Mouse (Mus musculus) forebrain, embryonic 15.5 days (tissue): ENCODE results near the gene Antxr2. TPM values are rescaled to one million over a fixed set of nuclear protein-coding genes. Genes with fewer than 3 reads are reported as not detected.
A peak's percentile ranks its signal among the peaks of the same experiment; 100 is the strongest.

Experiments
- ATAC-seq: fragments of 200-750 bp; cut with Nextera tagmentation; replicated peaks from 2 replicates; pipeline ENCODE4 v1.8.0; 2017; ENCODE audit warnings: mild to moderate bottlenecking, moderate TSS enrichment, moderate library complexity
- H3K27ac ChIP-seq: fragments of 300-500 bp; sonication (generic); replicated peaks from 2 replicates; pipeline ENCODE4 v1.5.1; 2015; ENCODE audit warnings: mild to moderate bottlenecking, inconsistent platforms
- H3K27me3 ChIP-seq: fragments of 300-500 bp; sonication (generic); 2 replicates; pipeline ENCODE4 v1.6.1; 2015; ENCODE audit warnings: inconsistent platforms
- H3K36me3 ChIP-seq: fragments of 300-500 bp; sonication (generic); 2 replicates; pipeline ENCODE4 v1.6.1; 2015; ENCODE audit warnings: mild to moderate bottlenecking, inconsistent platforms
- H3K4me1 ChIP-seq: fragments of 300-500 bp; sonication (generic); 2 replicates; pipeline ENCODE4 v1.6.1; 2015; ENCODE audit warnings: inconsistent platforms
- H3K4me2 ChIP-seq: fragments of 300-500 bp; sonication (generic); replicated peaks from 2 replicates; pipeline ENCODE4 v1.6.1; 2015; ENCODE audit warnings: mild to moderate bottlenecking, inconsistent platforms
- H3K4me3 ChIP-seq: fragments of 300-500 bp; sonication (generic); 2 replicates; pipeline ENCODE4 v1.5.1; 2015; ENCODE audit warnings: mild to moderate bottlenecking, inconsistent platforms
- H3K9ac ChIP-seq: fragments of 300-500 bp; sonication (generic); replicated peaks from 2 replicates; pipeline ENCODE4 v1.6.1; 2015; ENCODE audit warnings: mild to moderate bottlenecking, inconsistent platforms
- H3K9me3 ChIP-seq: fragments of 300-500 bp; sonication (generic); 2 replicates; pipeline ENCODE4 v1.6.1; 2016; ENCODE audit warnings: inconsistent platforms
- WGBS: fragments of 180-500 bp; shearing (Covaris S2); methylation state at CpG from one replicate; pipeline ENCODE4 v1.1.7; 2015; ENCODE audit warnings: mixed read lengths; 5-methylcytosine and 5-hydroxymethylcytosine counted together
- polyA plus RNA-seq: library from polyadenylated mRNA; unstranded; fragments of >200 nt; fragmentation: Nextera tagmentation; extraction: Ambion mirVana; gene quantifications from 2 replicates; pipeline ENCODE4 v1.2.1, GENCODE M21; 2015

Gene Antxr2
- polyA plus RNA-seq, 1 experiment from 2014 or later, result 4.1 TPM

DNA sequence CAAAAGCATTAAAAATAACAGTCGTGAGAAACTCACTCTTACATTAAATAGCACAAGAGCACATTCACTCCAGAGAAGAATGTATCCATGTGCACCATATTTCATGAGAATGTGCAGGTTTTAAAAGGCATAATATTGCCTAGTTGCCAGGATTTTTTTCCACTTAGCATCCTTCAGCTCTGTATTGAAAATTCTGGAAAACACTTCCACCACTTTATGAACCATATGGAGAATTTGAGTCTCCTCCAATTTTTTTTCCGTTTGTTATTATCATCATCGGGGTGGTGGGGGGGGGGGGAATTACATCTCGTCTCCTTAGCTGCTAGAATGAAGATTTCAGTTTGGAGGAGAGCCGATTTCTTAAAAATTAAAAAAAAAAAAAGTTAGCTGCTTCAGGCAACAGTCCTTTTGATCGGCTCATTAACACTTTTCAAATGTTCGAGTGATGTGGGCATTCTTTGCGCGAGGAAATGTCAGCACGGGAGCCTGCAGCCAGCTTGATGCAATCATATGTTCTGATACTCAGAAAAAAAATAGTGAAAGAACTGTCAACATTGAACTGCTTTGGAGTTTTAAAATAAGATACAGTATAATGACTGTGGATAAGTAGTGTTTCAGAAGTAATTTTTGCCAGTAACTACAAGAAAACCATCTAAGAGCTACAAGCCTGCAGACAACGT, 77.5 kb downstream of the Antxr2 start:
- Histone ChIP-seq H3K4me3 (no peak overlapping the region), H3K4me2 (no peak overlapping the region), H3K9me3 (no peaks in the 10 kb centered on the region), H3K9ac (no peak overlapping the region), H3K27ac (peak overlapping the region; percentile 72), H3K36me3 (no peaks in the 10 kb centered on the region), H3K27me3 (no peaks in the 10 kb centered on the region), H3K4me1 (peaks cover 5% of the 10 kb centered on the region; the same call in 1 of the 2 replicates)
- ATAC-seq, result peak; percentile 86
- 49% methylated on average over 11 of the region's 11 CpGs for WGBS

DNA sequence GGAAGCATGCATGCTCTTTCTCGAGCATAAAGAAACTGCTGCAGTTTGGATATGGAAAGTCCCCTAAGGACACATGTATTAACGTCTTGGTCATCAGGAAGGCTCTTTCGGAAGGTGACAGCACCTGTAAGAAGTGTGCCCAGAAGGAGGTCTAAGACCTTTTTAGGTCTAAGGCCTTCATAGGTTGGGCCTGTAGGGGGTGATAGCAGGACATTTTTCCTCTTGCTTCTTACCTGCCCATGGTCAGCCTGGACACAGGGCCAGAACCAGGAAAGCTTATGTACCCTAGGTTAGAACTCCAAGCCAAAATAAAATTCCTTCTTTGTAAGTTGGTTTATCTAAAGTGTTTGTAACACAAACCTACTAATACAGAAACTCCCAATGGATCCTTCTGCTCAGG, 83.6 kb downstream of the Antxr2 start:
- Histone ChIP-seq H3K4me3 (no peak overlapping the region), H3K9me3 (no peaks in the 10 kb centered on the region), H3K4me2 (no peak overlapping the region), H3K27me3 (no peaks in the 10 kb centered on the region), H3K36me3 (no peaks in the 10 kb centered on the region), H3K9ac (no peak overlapping the region), H3K27ac (no peak overlapping the region), H3K4me1 (no peaks in the 10 kb centered on the region)
- no peak for ATAC-seq
- 81% methylated on average over 3 of the region's 3 CpGs for WGBS

DNA sequence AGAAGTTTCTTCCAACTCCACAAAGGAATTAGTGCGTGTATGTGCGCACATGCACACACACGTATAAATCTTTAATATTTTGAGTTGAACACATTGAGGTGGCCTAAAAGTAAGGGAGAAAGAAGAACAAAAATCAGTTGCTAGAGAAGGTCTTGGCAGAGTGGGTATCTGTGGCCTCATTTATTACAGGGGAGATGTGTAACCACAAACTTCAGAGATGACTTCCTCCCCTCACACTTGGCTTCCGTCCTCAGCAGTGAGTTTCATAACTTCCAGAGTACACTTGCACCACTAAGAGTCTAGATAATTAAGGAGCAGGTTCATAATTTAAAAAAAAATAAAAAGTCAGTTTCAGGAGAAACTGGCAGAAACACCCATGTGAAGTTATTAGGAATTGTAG, 84.6 kb downstream of the Antxr2 start:
- 95% methylated on average over 4 of the region's 4 CpGs for WGBS
- no peaks in the 10 kb centered on the region for H3K36me3 ChIP-seq
- no peaks in the 10 kb centered on the region for H3K27me3 ChIP-seq
- H3K4me1 ChIP-seq, result no peaks in the 10 kb centered on the region
- H3K9ac ChIP-seq, result no peak overlapping the region
- H3K27ac ChIP-seq, result no peak overlapping the region
- ATAC-seq, result no peak
- H3K9me3 ChIP-seq, result no peaks in the 10 kb centered on the region
- no peak overlapping the region for H3K4me3 ChIP-seq
- no peak overlapping the region for H3K4me2 ChIP-seq

DNA sequence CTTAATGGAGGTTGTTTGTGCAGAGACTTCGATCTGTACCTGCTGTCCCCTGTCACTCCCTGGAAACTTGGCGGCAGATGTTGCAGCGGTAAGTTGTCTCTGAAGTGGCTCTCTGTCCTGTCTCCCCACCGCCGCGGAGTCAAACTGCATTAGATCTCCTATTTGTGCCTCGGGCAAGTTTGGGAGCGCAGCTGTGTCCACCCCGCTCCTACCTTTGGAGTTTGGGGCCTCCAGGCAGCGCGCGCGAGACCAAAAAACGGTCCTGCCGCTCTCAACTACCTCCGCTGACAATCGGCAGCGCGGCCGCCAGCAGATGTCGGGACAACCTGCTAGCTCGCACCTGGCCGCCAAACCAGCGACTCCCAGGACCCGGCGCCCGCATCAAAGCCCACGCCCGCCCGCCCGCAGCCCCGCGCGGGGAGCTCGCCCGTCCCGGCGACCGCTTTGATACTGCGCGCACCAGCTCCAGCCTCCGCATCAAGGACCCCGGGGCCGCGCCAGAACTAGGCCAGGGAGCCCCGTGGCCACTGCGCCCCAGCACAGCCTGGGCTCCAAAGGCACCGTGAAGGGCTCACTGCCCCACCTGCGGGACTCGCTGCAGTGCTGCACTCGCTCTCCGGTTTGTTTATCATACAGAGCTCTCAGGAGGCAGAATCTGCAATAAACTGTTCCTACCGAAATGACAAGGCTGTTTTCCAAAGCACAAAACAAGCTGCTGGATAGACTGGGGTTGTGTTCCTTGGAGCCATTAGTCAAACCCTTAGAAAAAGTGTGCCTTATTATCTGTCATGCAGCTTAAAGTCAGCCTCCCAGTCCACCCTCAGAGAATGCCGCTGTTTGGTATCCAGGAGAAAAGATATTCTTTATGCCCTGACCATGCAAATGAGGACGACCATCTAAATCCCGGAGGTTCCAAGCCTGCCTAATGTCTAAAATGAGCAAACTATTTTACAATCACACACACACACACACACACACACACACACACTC, 95.4 kb downstream of the Antxr2 start:
- H3K9me3 ChIP-seq, result no peaks in the 10 kb centered on the region
- H3K9ac ChIP-seq, result peak overlapping the region; percentile 61
- peaks cover 10% of the 10 kb centered on the region; the same call in 1 of the 2 replicates for H3K4me1 ChIP-seq
- H3K4me2 ChIP-seq, result peak overlapping the region; percentile 95
- peak; percentile 91 for ATAC-seq
- H3K27me3 ChIP-seq, result no peaks in the 10 kb centered on the region
- H3K4me3 ChIP-seq, result peak overlapping the region; percentile 57
- no peak overlapping the region for H3K27ac ChIP-seq
- 2% methylated on average over 56 of the region's 56 CpGs for WGBS
- no peaks in the 10 kb centered on the region for H3K36me3 ChIP-seq

DNA sequence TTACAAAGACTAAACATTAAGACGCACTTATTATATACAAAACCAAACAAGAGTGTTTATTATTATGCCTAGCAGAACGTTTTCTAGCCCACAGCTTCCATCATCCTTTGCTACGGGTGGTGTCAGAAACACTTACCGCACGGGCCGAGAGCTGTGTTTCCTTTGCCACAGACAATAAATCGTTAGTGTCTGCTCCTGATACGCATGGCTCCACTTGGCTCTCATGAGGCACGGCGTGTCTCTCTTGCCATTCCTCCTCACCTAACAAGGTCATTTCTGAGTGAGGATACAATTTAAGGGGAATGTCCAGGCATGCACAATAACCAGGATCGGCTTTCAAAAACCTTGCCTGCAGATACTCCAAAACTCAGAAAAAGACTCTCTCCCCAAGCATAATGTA, 113.2 kb downstream of the Antxr2 start:
- H3K36me3 ChIP-seq, result no peaks in the 10 kb centered on the region
- H3K27ac ChIP-seq, result no peak overlapping the region
- H3K4me2 ChIP-seq, result no peak overlapping the region
- H3K9ac ChIP-seq, result no peak overlapping the region
- no peaks in the 10 kb centered on the region for H3K27me3 ChIP-seq
- H3K9me3 ChIP-seq, result no peaks in the 10 kb centered on the region
- no peaks in the 10 kb centered on the region for H3K4me1 ChIP-seq
- ATAC-seq, result no peak
- no peak overlapping the region for H3K4me3 ChIP-seq
- 55% methylated on average over 11 of the region's 11 CpGs for WGBS

DNA sequence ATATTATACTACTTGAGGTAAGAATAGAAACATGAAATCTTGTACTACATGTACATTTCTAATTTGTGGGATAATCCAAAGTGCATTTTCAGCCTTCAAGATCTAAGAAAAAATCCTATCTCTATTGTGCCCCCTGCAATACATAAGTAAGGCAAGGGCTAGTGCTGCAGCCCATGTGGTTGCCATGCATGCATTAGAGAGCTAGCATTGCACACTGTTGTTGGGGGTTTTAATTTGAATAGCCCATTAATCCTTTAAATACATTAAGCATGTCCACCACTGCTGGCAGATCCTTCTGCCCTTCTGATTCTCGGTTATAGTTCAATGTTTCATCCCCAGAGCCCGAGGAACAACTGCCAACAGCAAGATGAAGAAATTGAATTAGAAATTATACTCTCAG, 116.0 kb downstream of the Antxr2 start:
- Histone ChIP-seq H3K9me3 (no peaks in the 10 kb centered on the region), H3K27ac (no peak overlapping the region), H3K36me3 (no peaks in the 10 kb centered on the region), H3K4me2 (no peak overlapping the region), H3K27me3 (no peaks in the 10 kb centered on the region), H3K9ac (no peak overlapping the region), H3K4me3 (no peak overlapping the region), H3K4me1 (no peaks in the 10 kb centered on the region)
- ATAC-seq, result no peak
- 67% methylated on average over 2 of the region's 2 CpGs for WGBS

DNA sequence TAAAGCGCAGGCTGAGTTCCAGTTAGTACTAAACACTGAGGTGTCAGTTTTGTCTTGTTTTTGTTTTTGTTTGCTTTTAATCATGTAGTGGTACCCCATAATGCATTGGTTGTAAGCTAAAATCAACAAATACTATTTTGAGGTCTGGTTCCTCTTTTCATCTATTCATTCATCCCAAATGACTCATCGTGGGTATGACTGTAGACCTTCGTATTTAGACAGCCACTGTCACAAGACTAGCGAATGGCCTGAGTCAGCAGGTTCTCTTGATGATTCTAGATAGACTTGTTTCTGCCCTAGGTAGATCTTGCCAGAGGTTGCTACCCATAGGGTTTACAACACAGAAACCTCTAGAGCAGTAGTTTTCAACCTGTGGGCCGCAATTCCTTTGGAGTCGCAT, 116.9 kb downstream of the Antxr2 start:
- no peak overlapping the region for H3K4me3 ChIP-seq
- H3K36me3 ChIP-seq, result no peaks in the 10 kb centered on the region
- no peak overlapping the region for H3K9ac ChIP-seq
- no peaks in the 10 kb centered on the region for H3K9me3 ChIP-seq
- no peaks in the 10 kb centered on the region for H3K27me3 ChIP-seq
- H3K4me1 ChIP-seq, result no peaks in the 10 kb centered on the region
- 93% methylated on average over 6 of the region's 6 CpGs for WGBS
- H3K4me2 ChIP-seq, result no peak overlapping the region
- no peak overlapping the region for H3K27ac ChIP-seq
- ATAC-seq, result no peak

DNA sequence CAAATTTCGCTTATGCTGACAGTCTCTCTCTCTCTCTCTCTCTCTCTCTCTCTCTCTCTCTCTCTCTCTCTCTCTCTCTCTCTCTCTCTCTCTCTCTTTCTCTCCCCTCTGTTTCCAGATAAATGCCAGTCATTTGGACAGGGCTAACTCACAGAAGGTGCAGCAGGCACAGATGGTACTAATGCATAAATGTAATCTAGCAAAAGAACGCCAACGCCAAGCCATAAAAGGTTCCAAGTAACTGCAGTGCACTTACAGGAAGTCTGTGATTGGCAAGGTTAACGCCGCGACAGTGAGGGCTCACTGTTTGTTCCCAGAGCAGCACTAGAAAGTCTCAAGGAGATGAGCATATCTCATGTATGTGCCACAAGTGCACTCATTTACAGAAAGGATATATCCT, 123.4 kb downstream of the Antxr2 start:
- Histone ChIP-seq H3K4me1 (peaks cover 10% of the 10 kb centered on the region; the same call in 1 of the 2 replicates), H3K27ac (peak overlapping the region; percentile 64), H3K36me3 (no peaks in the 10 kb centered on the region), H3K4me3 (no peak overlapping the region), H3K9me3 (no peaks in the 10 kb centered on the region), H3K27me3 (no peaks in the 10 kb centered on the region), H3K4me2 (no peak overlapping the region), H3K9ac (no peak overlapping the region)
- WGBS, result 52% methylated on average over 6 of the region's 6 CpGs
- peak; percentile 84 for ATAC-seq

DNA sequence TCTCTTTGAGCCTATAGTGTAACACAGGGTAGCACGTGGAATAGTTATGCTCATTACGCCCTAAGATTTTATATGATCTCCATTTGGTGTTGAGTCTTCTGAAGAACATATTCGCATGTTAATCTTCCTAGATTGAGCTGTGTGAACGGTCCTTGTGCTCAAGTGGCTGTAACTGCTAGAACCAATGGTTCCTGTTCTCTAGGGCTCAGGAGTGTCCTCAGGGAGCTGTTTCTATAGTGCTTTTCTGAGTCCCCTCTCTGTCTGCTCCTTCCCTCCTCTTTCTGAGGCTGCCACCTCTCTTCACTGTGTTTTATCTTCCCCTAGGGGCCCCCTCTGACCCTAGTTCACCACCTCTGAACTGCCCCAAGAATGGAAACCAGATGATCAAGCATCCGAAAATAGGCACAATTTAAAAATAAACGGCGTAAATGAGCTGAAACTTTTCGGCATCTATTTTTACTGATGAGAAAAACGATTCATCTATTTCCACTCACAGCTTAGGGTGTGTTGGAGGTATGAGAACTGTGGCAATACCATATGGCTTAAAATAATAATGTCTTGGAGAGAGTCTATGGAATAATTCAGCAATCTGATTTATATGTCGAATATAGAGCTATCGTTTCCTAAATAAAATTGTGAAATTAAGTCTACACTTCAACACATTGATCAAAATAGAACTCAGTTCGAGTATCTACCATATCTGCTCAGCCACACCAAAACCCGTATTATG, 124.1 kb downstream of the Antxr2 start:
- no peak for ATAC-seq
- H3K4me1 ChIP-seq, result peaks cover 10% of the 10 kb centered on the region; the same call in 1 of the 2 replicates

DNA sequence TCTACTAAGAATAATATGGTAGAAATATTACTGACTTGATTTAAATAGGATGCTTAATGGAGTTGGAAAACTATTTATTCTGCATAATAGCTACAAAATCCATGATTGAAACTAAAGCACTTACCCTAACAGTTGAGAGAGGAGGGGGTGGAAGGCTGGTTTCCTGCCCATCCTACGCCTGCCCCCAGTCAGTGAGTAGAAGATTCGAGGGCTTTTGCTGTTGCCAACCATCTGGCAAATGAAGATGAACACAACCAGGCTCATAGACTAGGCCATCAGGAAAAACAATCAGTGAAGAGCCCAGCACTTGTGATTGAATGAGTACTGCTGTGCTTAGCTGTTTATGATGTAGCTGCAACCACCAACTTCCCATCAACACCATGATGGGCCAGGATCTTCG, 125.0 kb downstream of the Antxr2 start:
- peaks cover 11% of the 10 kb centered on the region; the same call in 1 of the 2 replicates for H3K4me1 ChIP-seq
- H3K9ac ChIP-seq, result no peak overlapping the region
- H3K9me3 ChIP-seq, result no peaks in the 10 kb centered on the region
- H3K27ac ChIP-seq, result 0 out of 2 replicates have a peak overlapping the region, but pooled peaks have one; percentile 64
- no peak overlapping the region for H3K4me2 ChIP-seq
- H3K27me3 ChIP-seq, result no peaks in the 10 kb centered on the region
- no peaks in the 10 kb centered on the region for H3K36me3 ChIP-seq
- H3K4me3 ChIP-seq, result no peak overlapping the region
- no peak for ATAC-seq
- WGBS, result 61% methylated on average over 3 of the region's 3 CpGs

More for the DNA sequence above, 124.1 kb downstream of the Antxr2 start:
- H3K36me3 ChIP-seq, result no peaks in the 10 kb centered on the region
- no peak overlapping the region for H3K9ac ChIP-seq
- WGBS, result 76% methylated on average over 13 of the region's 13 CpGs
- no peaks in the 10 kb centered on the region for H3K27me3 ChIP-seq
- H3K4me2 ChIP-seq, result no peak overlapping the region
- H3K27ac ChIP-seq, result peak overlapping the region; percentile 64
- no peaks in the 10 kb centered on the region for H3K9me3 ChIP-seq
- no peak overlapping the region for H3K4me3 ChIP-seq

DNA sequence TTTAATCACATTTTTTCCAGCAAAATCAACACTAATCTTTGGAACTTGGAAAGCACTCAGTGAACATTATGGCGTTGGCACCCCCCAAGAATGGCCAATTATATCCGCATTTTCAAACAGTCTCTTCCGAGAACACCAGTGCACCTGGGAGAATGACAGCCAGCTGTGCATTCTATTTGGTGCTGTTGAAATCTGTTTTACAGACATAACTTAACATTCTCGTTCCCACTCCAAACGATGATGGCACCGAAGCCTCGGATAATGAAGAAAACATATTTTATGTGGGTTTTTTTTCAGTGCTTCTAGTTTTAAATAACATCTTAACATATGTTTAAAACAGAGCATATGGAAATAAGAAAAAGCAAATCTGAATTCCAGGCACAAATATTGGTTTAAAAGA, 129.7 kb downstream of the Antxr2 start:
- H3K9me3 ChIP-seq, result no peaks in the 10 kb centered on the region
- H3K27me3 ChIP-seq, result no peaks in the 10 kb centered on the region
- no peak for ATAC-seq
- no peak overlapping the region for H3K4me2 ChIP-seq
- H3K27ac ChIP-seq, result no peak overlapping the region
- WGBS, result 63% methylated on average over 7 of the region's 7 CpGs
- H3K36me3 ChIP-seq, result no peaks in the 10 kb centered on the region
- H3K4me3 ChIP-seq, result no peak overlapping the region
- H3K9ac ChIP-seq, result no peak overlapping the region
- peaks cover 4% of the 10 kb centered on the region; the same call in 1 of the 2 replicates for H3K4me1 ChIP-seq

DNA sequence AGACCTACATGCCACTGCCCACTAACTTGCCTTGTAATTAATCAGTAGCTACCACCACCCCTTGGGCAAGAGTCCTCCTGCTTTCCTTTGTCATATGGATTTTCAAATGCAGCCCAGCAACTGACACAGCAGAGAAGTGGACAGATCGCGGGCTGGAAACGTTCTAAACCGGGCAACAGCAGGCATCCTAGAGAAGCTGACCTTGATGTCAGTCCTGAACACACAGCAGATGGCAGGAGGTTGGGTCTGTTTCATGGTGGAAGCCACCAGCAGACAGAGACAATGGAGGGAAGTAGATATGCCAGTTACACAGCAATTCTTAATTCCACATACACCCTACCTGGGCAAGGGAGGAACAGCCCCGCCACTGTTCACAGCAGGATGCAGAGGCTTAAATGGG, 131.5 kb downstream of the Antxr2 start:
- Histone ChIP-seq H3K9me3 (no peaks in the 10 kb centered on the region), H3K4me1 (peaks cover 4% of the 10 kb centered on the region; the same call in 1 of the 2 replicates), H3K4me2 (no peak overlapping the region), H3K36me3 (no peaks in the 10 kb centered on the region), H3K9ac (no peak overlapping the region), H3K27ac (no peak overlapping the region), H3K4me3 (no peak overlapping the region), H3K27me3 (no peaks in the 10 kb centered on the region)
- ATAC-seq, result no peak
- 84% methylated on average over 5 of the region's 5 CpGs for WGBS
